Mouse (Mus musculus) pancreas, adult 10 weeks (tissue): ENCODE results near the gene Socs2. TPM values are rescaled to one million over a fixed set of nuclear protein-coding genes. Genes with fewer than 3 reads are reported as not detected.

ENCODE experiments used
- polyA plus RNA-seq: library from polyadenylated mRNA; stranded (reverse); fragments of 350-450 nt; fragmentation: Illumina TruSeq; extraction: RNeasy Lipid Tissue Mini Kit (QIAGEN cat#74804); gene quantifications from one replicate; pipeline ENCODE4 v1.2.3, GENCODE M21; 2015; ENCODE audit warnings: low read depth, low replicate concordance; ENCODE audit not compliant: insufficient read depth

The Socs2 gene
- 6.0 TPM for polyA plus RNA-seq

DNA sequence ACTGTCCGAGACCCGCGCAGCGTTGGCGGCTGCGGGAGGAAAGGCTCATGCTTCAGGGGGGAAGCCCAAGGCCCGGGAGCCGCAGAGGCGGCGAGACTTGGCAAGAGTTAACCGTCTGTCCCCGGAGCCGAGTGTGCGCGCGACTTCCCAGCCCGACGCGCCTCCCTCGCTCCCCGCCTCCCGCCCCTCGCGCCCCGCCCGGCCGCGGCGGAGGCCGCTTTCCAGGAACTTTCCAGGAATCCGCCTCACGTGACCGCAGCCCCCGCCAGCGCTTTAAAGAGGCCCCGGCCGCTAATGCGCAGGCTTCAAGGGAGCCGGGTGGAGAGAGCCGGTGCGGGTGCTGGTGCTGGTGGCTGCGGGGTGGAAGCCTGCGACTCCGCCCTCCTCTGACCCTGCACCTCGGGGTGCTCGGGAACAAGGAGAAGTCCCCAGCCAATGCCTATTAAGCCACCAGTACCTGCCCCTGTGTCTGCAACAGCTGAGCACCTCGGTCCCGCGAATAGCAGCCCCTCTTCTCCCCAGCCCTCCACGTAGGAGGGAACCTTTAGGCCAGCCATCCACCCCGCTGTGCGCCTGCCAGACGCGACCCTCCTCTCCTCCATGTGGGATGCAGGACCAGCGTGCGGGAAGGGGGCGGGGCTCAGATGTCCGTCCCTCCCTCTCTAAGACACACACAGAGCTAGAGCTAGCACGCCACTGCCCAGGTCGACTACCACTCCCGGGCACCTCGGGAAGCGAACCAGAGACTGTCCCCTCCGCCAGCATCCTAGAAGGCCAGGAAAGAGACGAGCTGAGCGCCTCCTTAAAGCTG, at the start of gene Socs2:
TSS of gene Socs2 (minus strand) at position 496 of the 811 bp plus-strand sequence.

Other genes starting within 250 kb of the Socs2 start
- 3.1 TPM for gene Cradd, start 93.0 kb downstream of the Socs2 start, polyA plus RNA-seq
- gene Mrpl42, start 84.8 kb upstream of the Socs2 start, polyA plus RNA-seq: 33.6 TPM
- gene Ube2n, start 98.0 kb upstream of the Socs2 start, polyA plus RNA-seq: 22.6 TPM
- 21.5 TPM for gene Nudt4, start 147.0 kb upstream of the Socs2 start, polyA plus RNA-seq